Mouse (Mus musculus): Measurements from ENCODE around the gene Bcl7b. TPM values are rescaled to one million over a fixed set of nuclear protein-coding genes. Genes with fewer than 3 reads are reported as not detected.

The Bcl7b gene
- polyA plus RNA-seq, 1 experiment from 2014 or later: 43.5 TPM

GRCm38 (mm10) chr5:135183131-135183861 lies 15.2 kb downstream of the Bcl7b start:
- ATAC-seq: no peak

GRCm38 (mm10) chr5:135185016-135185415 lies 16.9 kb downstream of the Bcl7b start:
- POLR2A ChIA-PET: interaction anchor here (1.2 kb wide), 1 partner anchor 16 kb away, joined by 4 read pairs; no protein-coding TSS in a partner anchor
- no peak for TF ChIP-seq CTCF (IDR thresholded peaks at IDR 0.05)
- in situ Hi-C loops (cut with MboI; ENCODE audit: low pct_unique_long_range_greater_than_20kb): no loop called here
- DNase-seq (ENCODE audit: low read depth, low spot score) (no peak), ATAC-seq (no peak)
- CTCF ChIA-PET: interaction anchor here (0.9 kb wide), 1 partner anchor 13 kb away, joined by 3 read pairs; no protein-coding TSS in a partner anchor
- no peaks in the 10 kb centered on the region for H3K27me3 ChIP-seq

More at GRCm38 (mm10) chr5:135183131-135183861, 15.2 kb downstream of the Bcl7b start:
- CTCF ChIA-PET: interaction anchor here (0.7 to 1.7 kb wide), 4 partner anchors 8 to 26 kb away, joined by 3 to 8 read pairs (median 4); no protein-coding TSS in a partner anchor
- no peak for TF ChIP-seq CTCF (IDR thresholded peaks at IDR 0.05)
- in situ Hi-C loops (cut with MboI; ENCODE audit: low pct_unique_long_range_greater_than_20kb): no loop called here
- no peaks in the 10 kb centered on the region for H3K27me3 ChIP-seq
- POLR2A ChIA-PET: interaction anchor here (1.6 kb wide), 1 partner anchor 11 kb away, joined by 4 read pairs; no protein-coding TSS in a partner anchor
- no peak for DNase-seq (ENCODE audit: low read depth, low spot score)

GRCm38 (mm10) chr5:135185596-135185995 lies 17.5 kb downstream of the Bcl7b start:
- CTCF ChIA-PET: interaction anchor here (1.2 kb wide), 1 partner anchor 10 kb away, joined by 3 read pairs; no protein-coding TSS in a partner anchor
- in situ Hi-C loops (cut with MboI; ENCODE audit: low pct_unique_long_range_greater_than_20kb): no loop called here
- H3K27me3 ChIP-seq: no peaks in the 10 kb centered on the region
- DNase-seq (ENCODE audit: low read depth, low spot score) (no peak), ATAC-seq (no peak)
- POLR2A ChIA-PET: interaction anchor here (0.6 to 1.3 kb wide), 2 partner anchors 22 to 122 kb away, joined by 3 read pairs; partner anchors contain the start of gene Dnajc30
- TF ChIP-seq CTCF (IDR thresholded peaks at IDR 0.05): no peak

DNA sequence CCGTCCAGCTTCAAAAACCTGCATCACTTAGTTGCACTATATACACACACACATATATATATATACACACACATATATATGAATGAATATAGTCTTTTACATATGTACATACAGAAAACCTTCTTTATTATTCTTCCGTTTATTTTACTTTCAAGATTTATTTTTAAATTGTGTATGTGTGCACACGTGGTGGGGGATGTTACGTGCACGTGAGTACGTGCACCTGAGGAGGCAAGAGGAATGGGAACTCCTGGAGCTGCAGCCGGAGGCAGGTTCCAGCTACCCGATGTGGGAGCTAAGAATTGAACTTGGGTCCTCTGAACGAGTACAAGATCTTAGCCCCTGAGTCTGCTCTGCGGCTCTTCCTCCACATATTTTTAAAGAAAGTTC lies 18.1 kb downstream of the Bcl7b start:
- POLR2A ChIA-PET: interaction anchor here (0.6 to 1.3 kb wide), 6 partner anchors 11 to 175 kb away, joined by 3 read pairs; partner anchors contain the start of gene Dnajc30
- no peaks in the 10 kb centered on the region for H3K27me3 ChIP-seq
- in situ Hi-C loops (cut with MboI; ENCODE audit: low pct_unique_long_range_greater_than_20kb): no loop called here
- no peak for TF ChIP-seq CTCF (IDR thresholded peaks at IDR 0.05)
- ATAC-seq (no peak), DNase-seq (ENCODE audit: low read depth, low spot score) (no peak)
- CTCF ChIA-PET: interaction anchor here (1.2 kb wide), 1 partner anchor 10 kb away, joined by 3 read pairs; no protein-coding TSS in a partner anchor

- in situ Hi-C loops (cut with MboI; ENCODE audit: low pct_unique_long_range_greater_than_20kb): no loop called here
- peak; percentile 92 for ATAC-seq
- POLR2A ChIA-PET: interaction anchor here (0.6 to 1.3 kb wide), 7 partner anchors 10 to 206 kb away, joined by 3 read pairs; partner anchors contain the start of gene Dnajc30
- no peak for TF ChIP-seq CTCF (IDR thresholded peaks at IDR 0.05)
- H3K27me3 ChIP-seq: no peaks in the 10 kb centered on the region
- CTCF ChIA-PET: interaction anchor here (1.2 kb wide), 1 partner anchor 9 kb away, joined by 3 read pairs; no protein-coding TSS in a partner anchor
- DNase-seq (ENCODE audit: low read depth, low spot score): peak; percentile 95
Observed at GRCm38 (mm10) chr5:135186621-135187348, 18.7 kb downstream of the Bcl7b start, which contains the start of gene Baz1b. Baz1b (plus strand) TSS chr5:135187264.

DNA sequence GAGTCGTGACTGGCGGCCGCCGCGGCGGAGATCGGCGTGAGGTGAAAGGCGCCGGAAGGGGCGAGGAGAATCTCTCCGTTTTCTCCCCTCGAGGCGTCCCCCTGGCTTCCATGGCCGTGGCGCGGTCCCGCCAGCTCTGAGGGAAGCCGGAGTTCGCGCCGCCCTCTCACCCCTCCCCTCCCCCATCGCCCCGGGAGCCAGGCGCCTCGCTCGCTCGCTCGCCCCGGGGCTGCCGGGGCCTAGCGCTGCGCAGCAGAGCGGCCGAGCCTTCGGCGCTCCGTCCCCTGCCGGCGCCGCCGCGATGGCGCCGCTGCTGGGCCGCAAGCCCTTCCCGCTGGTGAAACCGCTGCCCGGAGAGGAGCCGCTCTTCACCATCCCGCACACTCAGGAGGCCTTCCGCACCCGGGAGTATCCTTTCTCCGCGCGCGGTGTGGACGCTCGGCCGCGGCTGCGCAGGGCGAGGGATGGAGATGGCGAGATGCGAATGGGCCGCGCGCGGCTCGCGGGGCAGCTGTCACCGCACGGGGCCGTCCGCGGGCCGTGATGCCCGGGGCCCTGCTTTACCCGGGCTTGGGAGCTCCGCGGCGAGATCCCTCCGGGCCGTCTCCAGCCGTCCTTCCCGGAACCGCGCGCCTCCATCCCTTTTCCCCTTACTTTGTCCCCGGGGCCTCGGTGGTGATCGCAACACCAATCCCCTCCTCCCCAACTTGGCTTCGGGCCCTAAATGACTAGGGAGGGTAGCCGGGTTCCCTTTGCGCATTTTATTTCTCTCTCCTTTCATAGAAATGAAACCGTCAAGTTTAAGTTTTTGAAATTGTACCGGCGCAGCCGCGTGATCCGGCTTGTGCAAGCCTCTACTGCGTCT lies 19.5 kb downstream of the Bcl7b start:
- peak; percentile 33 for ATAC-seq
- H3K27me3 ChIP-seq: no peaks in the 10 kb centered on the region
- peak; percentile 28 for DNase-seq (ENCODE audit: low read depth, low spot score)
- ChIA-PET CTCF (interaction anchor here (1.7 kb wide), 1 partner anchor 70 kb away, joined by 4 read pairs; no protein-coding TSS in a partner anchor), POLR2A (interaction anchor here (0.6 to 1.1 kb wide), 2 partner anchors 16 to 205 kb away, joined by 3 read pairs; no protein-coding TSS in a partner anchor)
- in situ Hi-C loops (cut with MboI; ENCODE audit: low pct_unique_long_range_greater_than_20kb): no loop called here
- TF ChIP-seq CTCF (IDR thresholded peaks at IDR 0.05): no peak

DNA sequence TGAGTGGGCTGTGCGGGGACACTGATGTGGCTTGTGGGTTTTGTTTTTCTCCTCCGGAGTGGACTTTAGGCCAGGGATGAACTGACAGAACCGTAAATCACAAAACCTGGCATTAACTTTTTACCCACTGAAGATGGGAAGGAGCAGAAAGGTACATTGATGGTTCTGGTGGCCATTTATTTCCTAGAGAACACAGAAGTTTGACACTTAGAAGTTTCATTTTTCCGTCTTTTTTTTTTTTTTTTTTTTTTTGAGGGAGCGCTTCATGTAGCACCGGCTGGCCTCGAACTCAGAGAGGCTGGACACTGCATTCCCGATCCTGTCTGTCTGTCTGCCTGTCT lies 20.1 kb downstream of the Bcl7b start:
- in situ Hi-C loops (cut with MboI; ENCODE audit: low pct_unique_long_range_greater_than_20kb): no loop called here
- DNase-seq (ENCODE audit: low read depth, low spot score): no peak

DNA sequence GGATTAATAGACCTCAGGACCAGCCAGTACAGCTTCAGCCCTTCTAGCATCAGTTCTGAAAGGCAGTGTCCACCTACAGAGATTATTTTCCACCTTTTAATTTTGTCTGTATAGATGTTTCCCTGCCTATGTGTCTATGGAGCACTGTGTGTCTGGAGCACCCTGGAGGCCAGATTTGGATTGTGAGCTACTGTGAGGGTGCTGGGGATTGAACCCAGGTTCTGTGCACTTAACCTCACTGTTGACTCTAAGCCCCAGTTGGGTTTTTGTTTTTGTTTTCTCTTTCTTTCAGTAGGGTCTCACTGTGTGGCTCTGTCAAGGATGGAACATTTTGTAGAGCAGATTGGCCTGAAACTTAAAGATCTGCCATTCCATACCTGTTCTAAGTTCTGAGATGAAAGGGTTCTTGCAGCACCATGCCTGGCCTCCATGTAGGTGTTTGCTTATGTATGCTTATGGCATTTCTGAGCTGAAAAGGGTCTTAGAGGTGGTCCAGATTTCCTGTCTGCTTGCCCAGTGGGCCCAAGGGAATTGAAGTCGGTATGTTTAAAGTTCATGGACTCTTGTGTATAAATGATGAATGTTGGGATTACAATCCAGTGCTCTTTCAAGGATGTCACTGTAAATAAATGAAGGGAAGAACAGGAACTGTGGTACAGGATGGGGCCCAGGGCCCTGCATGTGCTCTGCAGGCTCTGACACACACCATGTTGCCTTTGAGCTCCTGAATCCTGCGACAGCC lies 21.4 kb downstream of the Bcl7b start:
- in situ Hi-C loops (cut with MboI; ENCODE audit: low pct_unique_long_range_greater_than_20kb): loop anchor here (5.0 kb wide), 1 partner anchor 72 kb away; no protein-coding TSS in a partner anchor
- TF ChIP-seq CTCF (IDR thresholded peaks at IDR 0.05): no peak
- ChIA-PET POLR2A (interaction anchor here (0.8 to 1.1 kb wide), 4 partner anchors 10 to 71 kb away, joined by 3 read pairs; no protein-coding TSS in a partner anchor), CTCF (interaction anchor here (1.1 to 1.7 kb wide), 2 partner anchors 17 to 176 kb away, joined by 3 to 5 read pairs; no protein-coding TSS in a partner anchor)
- ATAC-seq: no peak
- no peaks in the 10 kb centered on the region for H3K27me3 ChIP-seq
- DNase-seq (ENCODE audit: low read depth, low spot score): no peak

More for the DNA sequence above, 20.1 kb downstream of the Bcl7b start:
- no peak for ATAC-seq
- POLR2A ChIA-PET: interaction anchor here (1.1 kb wide), 2 partner anchors 9 to 16 kb away, joined by 3 read pairs; no protein-coding TSS in a partner anchor
- H3K27me3 ChIP-seq: no peaks in the 10 kb centered on the region
- CTCF ChIA-PET: interaction anchor here (1.1 to 1.7 kb wide), 3 partner anchors 16 to 175 kb away, joined by 3 to 5 read pairs (median 4); no protein-coding TSS in a partner anchor
- TF ChIP-seq CTCF (IDR thresholded peaks at IDR 0.05): no peak

GRCm38 (mm10) chr5:135191620-135192019 lies 23.5 kb downstream of the Bcl7b start:
- DNase-seq (ENCODE audit: low read depth, low spot score) (no peak), ATAC-seq (no peak)
- in situ Hi-C loops (cut with MboI; ENCODE audit: low pct_unique_long_range_greater_than_20kb): loop anchor here (5.0 kb wide), 1 partner anchor 74 kb away; no protein-coding TSS in a partner anchor
- ChIA-PET CTCF (interaction anchor here (0.7 to 2.2 kb wide), 8 partner anchors 9 to 179 kb away, joined by 3 to 7 read pairs (median 3); partner anchors contain the start of gene Vps37d), POLR2A (no interaction called here)
- TF ChIP-seq CTCF (IDR thresholded peaks at IDR 0.05): peak; percentile 93
- H3K27me3 ChIP-seq: no peaks in the 10 kb centered on the region

All from Patski (cell line).